Mouse (Mus musculus): ENCODE measurements around the gene Rem1. TPM values are rescaled to one million over a fixed set of nuclear protein-coding genes. Genes with fewer than 3 reads are reported as not detected.
"Not testable (repeated sequence)": the region's sequence is repeated elsewhere in the genome, so short reads cannot be mapped to it uniquely, and the experiment has no call there.

The Rem1 gene
- total RNA-seq, 1 experiment from 2014 or later = 0.35 TPM

- ATAC-seq (ENCODE audit: extremely low read depth, insufficient number of reproducible peaks, low FRiP score, poor library complexity, severe bottlenecking) = no peak
Measured at GRCm38 (mm10) chr2:152624566-152624965, 2.2 kb upstream of the Rem1 start.

GRCm38 (mm10) chr2:152625256-152625655 lies 1.5 kb upstream of the Rem1 start:
- no peak for ATAC-seq (ENCODE audit: extremely low read depth, insufficient number of reproducible peaks, low FRiP score, poor library complexity, severe bottlenecking)

- ATAC-seq (ENCODE audit: extremely low read depth, insufficient number of reproducible peaks, low FRiP score, poor library complexity, severe bottlenecking) = no peak
Measured at GRCm38 (mm10) chr2:152628066-152628465, 1.3 kb downstream of the Rem1 start.

- ATAC-seq (ENCODE audit: extremely low read depth, insufficient number of reproducible peaks, low FRiP score, poor library complexity, severe bottlenecking) = no peak
Measured at GRCm38 (mm10) chr2:152629239-152629638, 2.5 kb downstream of the Rem1 start.

GRCm38 (mm10) chr2:152629904-152630303 lies 3.2 kb downstream of the Rem1 start:
- no peak for ATAC-seq (ENCODE audit: extremely low read depth, insufficient number of reproducible peaks, low FRiP score, poor library complexity, severe bottlenecking)

GRCm38 (mm10) chr2:152633334-152633733 lies 6.6 kb downstream of the Rem1 start:
- no peak for ATAC-seq (ENCODE audit: extremely low read depth, insufficient number of reproducible peaks, low FRiP score, poor library complexity, severe bottlenecking)

- ATAC-seq (ENCODE audit: extremely low read depth, insufficient number of reproducible peaks, low FRiP score, poor library complexity, severe bottlenecking) = no peak
Measured at GRCm38 (mm10) chr2:152634311-152634710, 7.6 kb downstream of the Rem1 start.

GRCm38 (mm10) chr2:152636246-152637005 lies 9.7 kb downstream of the Rem1 start:
- no peak for ATAC-seq (ENCODE audit: extremely low read depth, insufficient number of reproducible peaks, low FRiP score, poor library complexity, severe bottlenecking)

GRCm38 (mm10) chr2:152637006-152637322 lies 10.2 kb downstream of the Rem1 start:
- ATAC-seq (ENCODE audit: extremely low read depth, insufficient number of reproducible peaks, low FRiP score, poor library complexity, severe bottlenecking) = no peak

- ATAC-seq (ENCODE audit: extremely low read depth, insufficient number of reproducible peaks, low FRiP score, poor library complexity, severe bottlenecking) = no peak
Measured at GRCm38 (mm10) chr2:152637381-152637780, 10.6 kb downstream of the Rem1 start.

GRCm38 (mm10) chr2:152638865-152639264 lies 12.1 kb downstream of the Rem1 start:
- ATAC-seq (ENCODE audit: extremely low read depth, insufficient number of reproducible peaks, low FRiP score, poor library complexity, severe bottlenecking) = no peak

- no peak for ATAC-seq (ENCODE audit: extremely low read depth, insufficient number of reproducible peaks, low FRiP score, poor library complexity, severe bottlenecking)
Measured at GRCm38 (mm10) chr2:152639406-152640113, 12.8 kb downstream of the Rem1 start.

GRCm38 (mm10) chr2:152652901-152653620 lies 26.3 kb downstream of the Rem1 start:
- ATAC-seq (ENCODE audit: extremely low read depth, insufficient number of reproducible peaks, low FRiP score, poor library complexity, severe bottlenecking) = no peak

GRCm38 (mm10) chr2:152653874-152654715 lies 27.3 kb downstream of the Rem1 start:
- no peak for ATAC-seq (ENCODE audit: extremely low read depth, insufficient number of reproducible peaks, low FRiP score, poor library complexity, severe bottlenecking)

- no peak for ATAC-seq (ENCODE audit: extremely low read depth, insufficient number of reproducible peaks, low FRiP score, poor library complexity, severe bottlenecking)
Measured at GRCm38 (mm10) chr2:152657398-152657797, 30.6 kb downstream of the Rem1 start.

- ATAC-seq (ENCODE audit: extremely low read depth, insufficient number of reproducible peaks, low FRiP score, poor library complexity, severe bottlenecking) = no peak
Measured at GRCm38 (mm10) chr2:152661163-152661562, 34.4 kb downstream of the Rem1 start.

- ATAC-seq (ENCODE audit: extremely low read depth, insufficient number of reproducible peaks, low FRiP score, poor library complexity, severe bottlenecking) = not testable (repeated sequence)
Measured at GRCm38 (mm10) chr2:152666191-152666590, 39.4 kb downstream of the Rem1 start.

GRCm38 (mm10) chr2:152669256-152669638 lies 42.5 kb downstream of the Rem1 start, which contains the start of gene H13:
Gene H13 (plus strand): TSS chr2:152669461.
- ATAC-seq (ENCODE audit: extremely low read depth, insufficient number of reproducible peaks, low FRiP score, poor library complexity, severe bottlenecking) = peak; percentile 92

Measured in neutrophil, adult 5-6 weeks (primary cell).